ENCODE assay signal across 8 mouse cellular contexts in genomic region chr9:121286325-121286901, GRCm38 (mm10). TPM values are rescaled to one million over a fixed set of nuclear protein-coding genes. Genes with fewer than 3 reads are reported as not detected.
A peak's percentile ranks its signal among the peaks of the same experiment; 100 is the strongest.
DNase-seq lines count a peak whose midpoint lies in the region; ATAC-seq and TF ChIP-seq lines count a peak whose summit lies in the region.

No protein-coding gene starts in this region.

- peaks cover 4% of the 10 kb centered on the region; the same call in 1 of the 2 replicates for H3K4me1 ChIP-seq in kidney, adult 2 months (ENCODE audit: control insufficient read depth, insufficient read depth, low read length)
- H3K4me1 ChIP-seq in embryonic facial prominence, embryonic 10.5 days, result peaks cover 13% of the 10 kb centered on the region
- H3K4me1 ChIP-seq in intestine, embryonic 14.5 days (replicated peaks; ENCODE audit: control insufficient read depth, insufficient read depth, low read length), result peaks cover 3% of the 10 kb centered on the region; the same call in 1 of the 2 replicates
- no peaks in the 10 kb centered on the region for H3K4me1 ChIP-seq in midbrain, embryonic 14.5 days (ENCODE audit: control insufficient read depth, insufficient read depth, low read length)

- no peaks in the 10 kb centered on the region for H3K36me3 ChIP-seq in kidney, adult 2 months (ENCODE audit: control insufficient read depth, insufficient read depth, low read length)
- H3K36me3 ChIP-seq in embryonic facial prominence, embryonic 10.5 days (replicated peaks), result peaks cover 19% of the 10 kb centered on the region
- no peaks in the 10 kb centered on the region for H3K36me3 ChIP-seq in intestine, embryonic 14.5 days (ENCODE audit: control insufficient read depth, insufficient read depth, low read length)
- no peaks in the 10 kb centered on the region for H3K36me3 ChIP-seq in midbrain, embryonic 14.5 days (ENCODE audit: control insufficient read depth, insufficient read depth, low read length)

- no peak for TF ChIP-seq POLR2A in kidney, adult 2 months (IDR thresholded peaks at IDR 0.05; ENCODE audit: low read depth, low read length)

- H3K27me3 ChIP-seq in kidney, adult 2 months (replicated peaks; ENCODE audit: control insufficient read depth, insufficient read depth, low read length), result no peaks in the 10 kb centered on the region
- H3K27me3 ChIP-seq in embryonic facial prominence, embryonic 10.5 days (replicated peaks; ENCODE audit: low read depth, poor library complexity, severe bottlenecking), result no peaks in the 10 kb centered on the region
- no peaks in the 10 kb centered on the region for H3K27me3 ChIP-seq in intestine, embryonic 14.5 days (replicated peaks; ENCODE audit: control insufficient read depth, insufficient read depth, low read length)
- no peaks in the 10 kb centered on the region for H3K27me3 ChIP-seq in midbrain, embryonic 14.5 days (ENCODE audit: control insufficient read depth, insufficient read depth, low read length)

- H3K4me2 ChIP-seq in intestine, embryonic 14.5 days (ENCODE audit: low read length), result peak overlapping the region; percentile 65
- H3K4me2 ChIP-seq in midbrain, embryonic 14.5 days (ENCODE audit: low read length), result peak overlapping the region; percentile 66

- H3K27ac ChIP-seq in kidney, adult 2 months (ENCODE audit: insufficient read depth, low read depth, low read length), result peak overlapping the region; percentile 13; the same call in 1 of the 2 replicates
- peak overlapping the region; percentile 81 for H3K27ac ChIP-seq in embryonic facial prominence, embryonic 10.5 days (replicated peaks)
- peak overlapping the region; percentile 36 for H3K27ac ChIP-seq in intestine, embryonic 14.5 days (ENCODE audit: low read depth)
- no peak overlapping the region for H3K27ac ChIP-seq in midbrain, embryonic 14.5 days (replicated peaks; ENCODE audit: low read depth, low read length)

- ATAC-seq in intestine, embryonic 14.5 days (replicated peaks; ENCODE audit: low FRiP score, low TSS enrichment, low read depth), result no peak
- no peak for ATAC-seq in midbrain, embryonic 14.5 days (ENCODE audit: low FRiP score, low TSS enrichment)

- TF ChIP-seq CTCF in kidney, adult 2 months (conservative IDR thresholded peaks at IDR 0.05; ENCODE audit: insufficient read depth, insufficient read length, low read depth, low read length), result no peak

- H3K9ac ChIP-seq in intestine, embryonic 14.5 days (ENCODE audit: low read length), result peak overlapping the region; percentile 58
- H3K9ac ChIP-seq in midbrain, embryonic 14.5 days (replicated peaks; ENCODE audit: low read length), result peak overlapping the region; percentile 37; the same call in 1 of the 2 replicates

- H3K9me3 ChIP-seq in embryonic facial prominence, embryonic 10.5 days, result peaks cover 21% of the 10 kb centered on the region
- 0 out of 2 replicates have a peak, but pooled peaks cover 2% of the 10 kb centered on the region for H3K9me3 ChIP-seq in intestine, embryonic 14.5 days (ENCODE audit: control insufficient read depth, low read length)
- no peaks in the 10 kb centered on the region for H3K9me3 ChIP-seq in midbrain, embryonic 14.5 days (ENCODE audit: control insufficient read depth, low read length)

- H3K4me3 ChIP-seq in kidney, adult 2 months (ENCODE audit: insufficient read depth, low read depth, low read length), result no peak overlapping the region; the same call in 1 of the 2 replicates
- peak overlapping the region; percentile 61 for H3K4me3 ChIP-seq in embryonic facial prominence, embryonic 10.5 days
- H3K4me3 ChIP-seq in intestine, embryonic 14.5 days (ENCODE audit: low read depth, low read length), result peak overlapping the region; percentile 44
- peak overlapping the region; percentile 44 for H3K4me3 ChIP-seq in midbrain, embryonic 14.5 days (replicated peaks; ENCODE audit: low read depth, low read length)

- no peak for DNase-seq in kidney, adult 2 months
- DNase-seq in kidney, adult 11 months, result no peak
- no peak for DNase-seq in embryonic facial prominence, embryonic 10.5 days (ENCODE audit: low spot score)
- no peak for DNase-seq in intestine, embryonic 14.5 days (ENCODE audit: low spot score)
- no peak for DNase-seq in midbrain, embryonic 14.5 days
- DNase-seq in adrenal gland, postnatal 25 days, result no peak
- no peak for DNase-seq in adrenal gland, adult 8-10 months
- DNase-seq in adrenal gland, postnatal 36 days, result no peak

- 68% methylated on average over 3 of the region's 3 CpGs for WGBS in kidney, adult 2 months
- WGBS in embryonic facial prominence, embryonic 10.5 days, result 78% methylated on average over 3 of the region's 3 CpGs
- 87% methylated on average over 3 of the region's 3 CpGs for WGBS in intestine, embryonic 14.5 days
- 71% methylated on average over 3 of the region's 3 CpGs for WGBS in midbrain, embryonic 14.5 days

RNA-seq across cellular contexts. Expression of gene Ulk4, which starts 9.4 kb away (rescaled TPM):
- polyA plus RNA-seq in kidney, adult 2 months (2012; rRNA removed), result 1.9 and 4.8 TPM in 2 replicates
- polyA plus RNA-seq in embryonic facial prominence, embryonic 10.5 days (2016; fragmentation: Nextera tagmentation; extraction: Ambion mirVana), result 140 TPM in 2 replicates
- polyA plus RNA-seq in intestine, embryonic 14.5 days (2014; fragmentation: Nextera tagmentation; extraction: Ambion mirVana), result 113 and 122 TPM in 2 replicates
- 75.7 and 79.0 TPM in 2 replicates for polyA plus RNA-seq in midbrain, embryonic 14.5 days (2014; fragmentation: Nextera tagmentation; extraction: Ambion mirVana)
- 1.9 and 3.2 TPM in 2 replicates for total RNA-seq in adrenal gland, postnatal 25 days (2021)
- total RNA-seq in adrenal gland, adult 8-10 months (2022), result 1 to 10 TPM; 1.7 to 4.8 (median 2.6) TPM
- 1 to 10 TPM; 1.7 to 1.9 TPM for total RNA-seq in adrenal gland, postnatal 36 days (2021)

RNA-seq across cellular contexts. Expression of gene Trak1, which starts 10.9 kb away (rescaled TPM):
- polyA plus RNA-seq in kidney, adult 2 months (2012; rRNA removed), result 65.1 and 65.2 TPM in 2 replicates
- 14.1 and 14.7 TPM in 2 replicates for polyA plus RNA-seq in embryonic facial prominence, embryonic 10.5 days (2016; fragmentation: Nextera tagmentation; extraction: Ambion mirVana)
- polyA plus RNA-seq in intestine, embryonic 14.5 days (2014; fragmentation: Nextera tagmentation; extraction: Ambion mirVana), result 23.4 and 26.1 TPM in 2 replicates
- polyA plus RNA-seq in midbrain, embryonic 14.5 days (2014; fragmentation: Nextera tagmentation; extraction: Ambion mirVana), result 47.0 and 53.6 TPM in 2 replicates
- total RNA-seq in adrenal gland, postnatal 25 days (2021), result 70.3 and 73.5 TPM in 2 replicates
- 10 to 100 TPM; 59.3 to 80.6 (median 74.3) TPM for total RNA-seq in adrenal gland, adult 8-10 months (2022)
- 10 to 100 TPM; 68.0 to 75.3 TPM for total RNA-seq in adrenal gland, postnatal 36 days (2021)

Comparison
In these comparisons a context has a peak if more than half of its experiments do, and no peak if none do; other contexts are left out.
1. RNA of gene Ulk4, which starts 9.4 kb away (polyA plus RNA-seq): 140 TPM in embryonic facial prominence, embryonic 10.5 days, 113 to 122 TPM in intestine, embryonic 14.5 days and 75.7 to 79.0 TPM in midbrain, embryonic 14.5 days; 1.9 to 4.8 TPM in kidney, adult 2 months; every median in the first group is over 10 times any median in the second.